Mouse (Mus musculus): ENCODE data around the gene Rrp15. TPM values are rescaled to one million over a fixed set of nuclear protein-coding genes. Genes with fewer than 3 reads are reported as not detected.
A peak's percentile ranks its signal among the peaks of the same experiment; 100 is the strongest.

Gene Rrp15
- polyA plus RNA-seq, 1 experiment from 2014 or later: 30.8 TPM

- H3K27me3 ChIP-seq: no peaks in the 10 kb centered on the region
- ATAC-seq (ENCODE audit: low FRiP score, low read depth): peak; percentile 46
- H3K27ac ChIP-seq (replicated peaks): peak within 1 kb of the TSS; percentile 74
- no peaks in the 10 kb centered on the region for H3K9me3 ChIP-seq
- peaks cover 34% of the 10 kb centered on the region for H3K4me1 ChIP-seq (replicated peaks)
- H3K4me2 ChIP-seq: peak within 1 kb of the TSS; percentile 89
- WGBS: 2% methylated on average over 12 of the region's 12 CpGs
- peak within 1 kb of the TSS; percentile 82 for H3K4me3 ChIP-seq
- no peaks in the 10 kb centered on the region for H3K36me3 ChIP-seq
- H3K9ac ChIP-seq: peak within 1 kb of the TSS; percentile 82
These were observed 43.3 kb downstream of the Rrp15 start, which contains the start of gene Tgfb2 for GRCm38 (mm10) chr1:186705915-186706248. Tgfb2 (minus strand) TSS chr1:186705989.

- Histone ChIP-seq H3K4me2 (peak overlapping the region; percentile 89), H3K4me3 (peak overlapping the region; percentile 82), H3K9ac (peak overlapping the region; percentile 82), H3K9me3 (no peaks in the 10 kb centered on the region), H3K36me3 (no peaks in the 10 kb centered on the region), H3K4me1 (replicated peaks) (peaks cover 37% of the 10 kb centered on the region), H3K27ac (replicated peaks) (peak overlapping the region; percentile 74), H3K27me3 (no peaks in the 10 kb centered on the region)
- under 1% methylated on average over 63 of the region's 65 CpGs for WGBS
- ATAC-seq (ENCODE audit: low FRiP score, low read depth): peak; percentile 79
These were observed 43.8 kb downstream of the Rrp15 start for GRCm38 (mm10) chr1:186705203-186705914.

- WGBS: under 1% methylated on average over 36 of the region's 36 CpGs
- peak overlapping the region; percentile 82 for H3K4me3 ChIP-seq
- peak overlapping the region; percentile 46 for H3K27ac ChIP-seq (replicated peaks)
- peaks cover 37% of the 10 kb centered on the region for H3K4me1 ChIP-seq (replicated peaks)
- H3K4me2 ChIP-seq: peak overlapping the region; percentile 89
- ATAC-seq (ENCODE audit: low FRiP score, low read depth): no peak
- no peaks in the 10 kb centered on the region for H3K9me3 ChIP-seq
- H3K9ac ChIP-seq: peak overlapping the region; percentile 82
- no peaks in the 10 kb centered on the region for H3K27me3 ChIP-seq
- H3K36me3 ChIP-seq: no peaks in the 10 kb centered on the region
These were observed 45.0 kb downstream of the Rrp15 start for GRCm38 (mm10) chr1:186703980-186704701.

- peak overlapping the region; percentile 64 for H3K27ac ChIP-seq (replicated peaks)
- peaks cover 37% of the 10 kb centered on the region for H3K4me1 ChIP-seq (replicated peaks)
- H3K9me3 ChIP-seq: no peaks in the 10 kb centered on the region
- H3K27me3 ChIP-seq: no peaks in the 10 kb centered on the region
- no peaks in the 10 kb centered on the region for H3K36me3 ChIP-seq
- H3K4me2 ChIP-seq: peak overlapping the region; percentile 89
- ATAC-seq (ENCODE audit: low FRiP score, low read depth): no peak
- H3K4me3 ChIP-seq: peak overlapping the region; percentile 82
- peak overlapping the region; percentile 82 for H3K9ac ChIP-seq
- WGBS: 0% methylated on average over 15 of the region's 15 CpGs
These were observed 45.7 kb downstream of the Rrp15 start for GRCm38 (mm10) chr1:186703256-186703979.

GRCm38 (mm10) chr1:186702391-186703255, 46.5 kb downstream of the Rrp15 start:
- peak; percentile 39; the same call in 1 of the 2 replicates for ATAC-seq (ENCODE audit: low FRiP score, low read depth)
- Histone ChIP-seq H3K4me2 (peak overlapping the region; percentile 89), H3K27ac (replicated peaks) (peak overlapping the region; percentile 64), H3K4me1 (replicated peaks) (peaks cover 37% of the 10 kb centered on the region), H3K36me3 (no peaks in the 10 kb centered on the region), H3K9ac (peak overlapping the region; percentile 11), H3K27me3 (no peaks in the 10 kb centered on the region), H3K9me3 (no peaks in the 10 kb centered on the region), H3K4me3 (peak overlapping the region; percentile 82)
- WGBS: 18% methylated on average over 15 of the region's 15 CpGs

- Histone ChIP-seq H3K4me3 (no peak overlapping the region), H3K4me1 (replicated peaks) (peaks cover 34% of the 10 kb centered on the region), H3K9me3 (no peaks in the 10 kb centered on the region), H3K9ac (no peak overlapping the region), H3K27me3 (no peaks in the 10 kb centered on the region), H3K36me3 (no peaks in the 10 kb centered on the region), H3K4me2 (peak overlapping the region; percentile 28; the same call in 1 of the 2 replicates), H3K27ac (replicated peaks) (no peak overlapping the region)
- ATAC-seq (ENCODE audit: low FRiP score, low read depth): no peak
- 73% methylated on average over 8 of the region's 8 CpGs for WGBS
These were observed 47.8 kb downstream of the Rrp15 start for GRCm38 (mm10) chr1:186701206-186701905.

- 0 out of 2 replicates have a peak overlapping the region, but pooled peaks have one; percentile 11 for H3K4me2 ChIP-seq
- H3K27ac ChIP-seq (replicated peaks): no peak overlapping the region
- no peaks in the 10 kb centered on the region for H3K9me3 ChIP-seq
- no peak for ATAC-seq (ENCODE audit: low FRiP score, low read depth)
- no peaks in the 10 kb centered on the region for H3K27me3 ChIP-seq
- peaks cover 26% of the 10 kb centered on the region for H3K4me1 ChIP-seq (replicated peaks)
- no peaks in the 10 kb centered on the region for H3K36me3 ChIP-seq
- 76% methylated on average over 3 of the region's 3 CpGs for WGBS
- H3K4me3 ChIP-seq: no peak overlapping the region
- H3K9ac ChIP-seq: no peak overlapping the region
These were observed 48.7 kb downstream of the Rrp15 start for GRCm38 (mm10) chr1:186700496-186700895.

GRCm38 (mm10) chr1:186698583-186699338, 50.4 kb downstream of the Rrp15 start:
- no peak overlapping the region for H3K27ac ChIP-seq (replicated peaks)
- no peak overlapping the region for H3K4me2 ChIP-seq
- H3K9ac ChIP-seq: no peak overlapping the region
- 77% methylated on average over 15 of the region's 15 CpGs for WGBS
- H3K4me3 ChIP-seq: no peak overlapping the region
- peaks cover 15% of the 10 kb centered on the region for H3K4me1 ChIP-seq (replicated peaks)
- H3K27me3 ChIP-seq: no peaks in the 10 kb centered on the region
- no peaks in the 10 kb centered on the region for H3K36me3 ChIP-seq
- H3K9me3 ChIP-seq: no peaks in the 10 kb centered on the region
- ATAC-seq (ENCODE audit: low FRiP score, low read depth): no peak

- no peak overlapping the region for H3K9ac ChIP-seq
- no peak overlapping the region for H3K4me3 ChIP-seq
- H3K4me2 ChIP-seq: no peak overlapping the region
- no peaks in the 10 kb centered on the region for H3K9me3 ChIP-seq
- no peak overlapping the region for H3K27ac ChIP-seq (replicated peaks)
- H3K4me1 ChIP-seq (replicated peaks): peaks cover 3% of the 10 kb centered on the region
- no peak for ATAC-seq (ENCODE audit: low FRiP score, low read depth)
- H3K27me3 ChIP-seq: no peaks in the 10 kb centered on the region
- H3K36me3 ChIP-seq: no peaks in the 10 kb centered on the region
- 88% methylated on average over 9 of the region's 9 CpGs for WGBS
These were observed 52.9 kb downstream of the Rrp15 start for GRCm38 (mm10) chr1:186696231-186696630.

- no peak overlapping the region for H3K4me2 ChIP-seq
- no peak for ATAC-seq (ENCODE audit: low FRiP score, low read depth)
- no peak overlapping the region for H3K27ac ChIP-seq (replicated peaks)
- no peak overlapping the region for H3K4me3 ChIP-seq
- no peaks in the 10 kb centered on the region for H3K27me3 ChIP-seq
- no peaks in the 10 kb centered on the region for H3K36me3 ChIP-seq
- H3K9ac ChIP-seq: no peak overlapping the region
- H3K9me3 ChIP-seq: no peaks in the 10 kb centered on the region
- H3K4me1 ChIP-seq (replicated peaks): no peaks in the 10 kb centered on the region
- 88% methylated on average over 4 of the region's 4 CpGs for WGBS
These were observed 53.8 kb downstream of the Rrp15 start for GRCm38 (mm10) chr1:186695361-186695760.
